Mouse (Mus musculus) liver, adult 2 months (tissue): ENCODE data around the gene Lmntd2. TPM values are rescaled to one million over a fixed set of nuclear protein-coding genes. Genes with fewer than 3 reads are reported as not detected.
A peak's percentile ranks its signal among the peaks of the same experiment; 100 is the strongest.

Experiments used
- DNase-seq: peaks from one replicate; pipeline ENCODE4 v3.0.0-alpha.2; 2011; ENCODE audit warnings: low read depth, low spot score; ENCODE audit errors: extremely low read depth
- H3K27ac ChIP-seq: fragments of 200-500 bp; replicated peaks from 2 replicates; pipeline ENCODE4 v1.5.1; 2012; ENCODE audit warnings: low read depth, mild to moderate bottlenecking, control low read depth, inconsistent platforms, low read length; ENCODE audit not compliant: insufficient read depth
- H3K27me3 ChIP-seq: fragments of 200-500 bp; 2 replicates; pipeline ENCODE4 v1.6.1; 2012; ENCODE audit warnings: mild to moderate bottlenecking, moderate library complexity, low read length, inconsistent platforms; ENCODE audit not compliant: control insufficient read depth, insufficient read depth
- H3K36me3 ChIP-seq: fragments of 200-500 bp; 2 replicates; pipeline ENCODE4 v1.6.1; 2012; ENCODE audit warnings: low read length, inconsistent platforms; ENCODE audit not compliant: control insufficient read depth, insufficient read depth
- H3K4me1 ChIP-seq: fragments of 200-500 bp; 2 replicates; pipeline ENCODE4 v1.6.1; 2011; ENCODE audit warnings: low read length; ENCODE audit not compliant: control insufficient read depth, insufficient read depth
- H3K4me3 ChIP-seq: fragments of 200-500 bp; 2 replicates; pipeline ENCODE4 v1.5.1; 2011; ENCODE audit warnings: low read depth, mild to moderate bottlenecking, control low read depth, low read length, moderate library complexity; ENCODE audit not compliant: insufficient read depth
- H3K79me2 ChIP-seq: fragments of 200-500 bp; 2 replicates; pipeline ENCODE4 v1.6.1; 2012; ENCODE audit warnings: inconsistent platforms, mild to moderate bottlenecking, low read length, moderate library complexity; ENCODE audit not compliant: control insufficient read depth, insufficient read depth
- H3K9ac ChIP-seq: fragments of 200-500 bp; 2 replicates; pipeline ENCODE4 v1.6.1; 2012; ENCODE audit warnings: low read depth, mild to moderate bottlenecking, control low read depth, inconsistent platforms, low read length
- CTCF ChIP-seq: fragments of 200-500 bp; IDR thresholded peaks from 2 replicates; pipeline ENCODE4 v1.5.1; 2011; ENCODE audit warnings: low read depth, low read length, control low read depth
- POLR2A ChIP-seq: fragments of 200-500 bp; IDR thresholded peaks from 2 replicates; pipeline ENCODE4 v1.6.1; 2011; ENCODE audit warnings: low read length, control low read depth; ENCODE audit not compliant: insufficient read depth; ENCODE audit errors: extremely low read depth
- WGBS: fragments of 180-500 bp; shearing (Covaris S2); methylation state at CpG from one replicate; pipeline ENCODE4 v1.1.7; 2018; 5-methylcytosine and 5-hydroxymethylcytosine counted together
- polyA plus RNA-seq: library from polyadenylated mRNA; depleted of rRNA; stranded (reverse); fragments of >200 nt; gene quantifications from 2 replicates; pipeline ENCODE4 v1.2.3, GENCODE M21; 2012; rRNA removed
- total RNA-seq: library from RNA; depleted of rRNA; stranded (reverse); fragments of >200 nt; gene quantifications from 2 replicates; pipeline ENCODE4 v1.2.3, GENCODE M21; 2014; rRNA removed

The Lmntd2 gene
- total and polyA plus RNA-seq, 2 experiments: 0.83 to 2.2 TPM

- Histone ChIP-seq H3K27ac (peak overlapping the region; percentile 61), H3K4me1 (peaks cover 19% of the 10 kb centered on the region; the same call in 1 of the 2 replicates), H3K9ac (peak overlapping the region; percentile 67), H3K79me2 (no peaks in the 10 kb centered on the region; the same call in 1 of the 2 replicates), H3K27me3 (no peaks in the 10 kb centered on the region), H3K36me3 (peaks cover 21% of the 10 kb centered on the region), H3K4me3 (peak overlapping the region; percentile 61)
- no peak for TF ChIP-seq POLR2A
- TF ChIP-seq CTCF: no peak
- WGBS: 11% methylated on average over 7 of the region's 7 CpGs
- peak; percentile 16 for DNase-seq
Measured at GRCm38 (mm10) chr7:141167901-141168517, 45.9 kb downstream of the Lmntd2 start.

GRCm38 (mm10) chr7:141164850-141165249 lies 49.0 kb downstream of the Lmntd2 start:
- 72% methylated on average over 6 of the region's 6 CpGs for WGBS
- TF ChIP-seq CTCF (no peak), POLR2A (no peak)
- no peaks in the 10 kb centered on the region for H3K27me3 ChIP-seq
- no peak overlapping the region for H3K27ac ChIP-seq
- no peak for DNase-seq
- no peaks in the 10 kb centered on the region for H3K79me2 ChIP-seq
- H3K9ac ChIP-seq: no peak overlapping the region
- no peak overlapping the region for H3K4me3 ChIP-seq
- H3K36me3 ChIP-seq: peaks cover 49% of the 10 kb centered on the region
- H3K4me1 ChIP-seq: peaks cover 11% of the 10 kb centered on the region; the same call in 1 of the 2 replicates

GRCm38 (mm10) chr7:141164397-141164796 lies 49.5 kb downstream of the Lmntd2 start:
- no peak for TF ChIP-seq CTCF
- no peak for TF ChIP-seq POLR2A
- Histone ChIP-seq H3K4me3 (no peak overlapping the region), H3K27me3 (no peaks in the 10 kb centered on the region), H3K9ac (no peak overlapping the region), H3K36me3 (peaks cover 52% of the 10 kb centered on the region), H3K27ac (no peak overlapping the region), H3K4me1 (peaks cover 7% of the 10 kb centered on the region; the same call in 1 of the 2 replicates), H3K79me2 (no peaks in the 10 kb centered on the region)
- no peak for DNase-seq
- 96% methylated on average over 7 of the region's 7 CpGs for WGBS

Other genes with a start within 250 kb of the Lmntd2 start
- 11.2 and 11.3 TPM in 2 replicates for gene Ifitm1, start 246.9 kb downstream of the Lmntd2 start, total RNA-seq
- 48.6 and 79.4 TPM in 2 replicates for gene Ifitm1, start 246.9 kb downstream of the Lmntd2 start, polyA plus RNA-seq
- gene Ifitm3, start 203.3 kb downstream of the Lmntd2 start, total RNA-seq: 296 and 392 TPM in 2 replicates
- gene Ifitm3, start 203.3 kb downstream of the Lmntd2 start, polyA plus RNA-seq: 848 and 1,254 TPM in 2 replicates
- gene Ifitm6, start 196.2 kb downstream of the Lmntd2 start, total RNA-seq: 0.81 and 0.83 TPM in 2 replicates
- gene Ifitm6, start 196.2 kb downstream of the Lmntd2 start, polyA plus RNA-seq: 0.72 and 1.7 TPM in 2 replicates
- gene Gm17387, start 184.9 kb downstream of the Lmntd2 start, total RNA-seq: not detected in 2 replicates
- not detected in 2 replicates for gene Gm17387, start 184.9 kb downstream of the Lmntd2 start, polyA plus RNA-seq
- gene B4galnt4, start 153.0 kb downstream of the Lmntd2 start, total RNA-seq: 0.09 TPM in 1 of 2 replicates, not detected in the other
- gene B4galnt4, start 153.0 kb downstream of the Lmntd2 start, polyA plus RNA-seq: 0.04 and 0.10 TPM in 2 replicates
- gene Pkp3, start 135.9 kb downstream of the Lmntd2 start, total RNA-seq: 0.60 and 0.83 TPM in 2 replicates
- gene Pkp3, start 135.9 kb downstream of the Lmntd2 start, polyA plus RNA-seq: 1.9 and 2.0 TPM in 2 replicates
- gene Sigirr, start 113.5 kb downstream of the Lmntd2 start, total RNA-seq: 21.8 and 28.5 TPM in 2 replicates
- 42.4 and 42.5 TPM in 2 replicates for gene Sigirr, start 113.5 kb downstream of the Lmntd2 start, polyA plus RNA-seq
- gene Ano9, start 96.3 kb downstream of the Lmntd2 start, total RNA-seq: not detected in 2 replicates
- 0.09 and 0.13 TPM in 2 replicates for gene Ano9, start 96.3 kb downstream of the Lmntd2 start, polyA plus RNA-seq
- gene Ptdss2, start 91.7 kb downstream of the Lmntd2 start, total RNA-seq: 5.2 and 5.4 TPM in 2 replicates
- 10.7 and 13.5 TPM in 2 replicates for gene Ptdss2, start 91.7 kb downstream of the Lmntd2 start, polyA plus RNA-seq
- gene Rnh1, start 41.2 kb downstream of the Lmntd2 start, total RNA-seq: 106 and 108 TPM in 2 replicates
- gene Rnh1, start 41.2 kb downstream of the Lmntd2 start, polyA plus RNA-seq: 134 and 136 TPM in 2 replicates
- 37.6 and 53.8 TPM in 2 replicates for gene Hras, start 20.1 kb downstream of the Lmntd2 start, total RNA-seq
- 50.4 and 58.9 TPM in 2 replicates for gene Hras, start 20.1 kb downstream of the Lmntd2 start, polyA plus RNA-seq
- 1.8 and 2.1 TPM in 2 replicates for gene Lrrc56, start 19.9 kb downstream of the Lmntd2 start, total RNA-seq
- 4.4 and 4.8 TPM in 2 replicates for gene Lrrc56, start 19.9 kb downstream of the Lmntd2 start, polyA plus RNA-seq
- 21.6 and 22.5 TPM in 2 replicates for gene Rassf7, start 1.8 kb upstream of the Lmntd2 start, total RNA-seq
- 49.1 and 53.3 TPM in 2 replicates for gene Rassf7, start 1.8 kb upstream of the Lmntd2 start, polyA plus RNA-seq
- 8.1 and 12.6 TPM in 2 replicates for gene Phrf1, start 14.7 kb upstream of the Lmntd2 start, total RNA-seq
- 6.7 and 9.2 TPM in 2 replicates for gene Phrf1, start 14.7 kb upstream of the Lmntd2 start, polyA plus RNA-seq
- gene Irf7, start 52.4 kb upstream of the Lmntd2 start, total RNA-seq: 22.8 and 32.2 TPM in 2 replicates
- 42.4 and 102 TPM in 2 replicates for gene Irf7, start 52.4 kb upstream of the Lmntd2 start, polyA plus RNA-seq
- 18.5 and 40.3 TPM in 2 replicates for gene Cdhr5, start 62.7 kb upstream of the Lmntd2 start, total RNA-seq
- 31.2 and 31.7 TPM in 2 replicates for gene Cdhr5, start 62.7 kb upstream of the Lmntd2 start, polyA plus RNA-seq
- gene Sct, start 65.1 kb upstream of the Lmntd2 start, total RNA-seq: not detected in 2 replicates
- not detected in 2 replicates for gene Sct, start 65.1 kb upstream of the Lmntd2 start, polyA plus RNA-seq
- gene Drd4, start 77.9 kb upstream of the Lmntd2 start, total RNA-seq: not detected in 2 replicates
- gene Drd4, start 77.9 kb upstream of the Lmntd2 start, polyA plus RNA-seq: not detected in 2 replicates
- gene Deaf1, start 113.6 kb upstream of the Lmntd2 start, total RNA-seq: 3.1 and 5.8 TPM in 2 replicates
- 6.9 and 7.8 TPM in 2 replicates for gene Deaf1, start 113.6 kb upstream of the Lmntd2 start, polyA plus RNA-seq
- gene Tmem80, start 113.7 kb upstream of the Lmntd2 start, total RNA-seq: 8.9 and 10.3 TPM in 2 replicates
- 14.3 and 20.9 TPM in 2 replicates for gene Tmem80, start 113.7 kb upstream of the Lmntd2 start, polyA plus RNA-seq
- gene Eps8l2, start 124.8 kb upstream of the Lmntd2 start, total RNA-seq: 17.4 and 38.5 TPM in 2 replicates
- 80.9 and 117 TPM in 2 replicates for gene Eps8l2, start 124.8 kb upstream of the Lmntd2 start, polyA plus RNA-seq
- gene Taldo1, start 178.1 kb upstream of the Lmntd2 start, total RNA-seq: 160 and 195 TPM in 2 replicates
- gene Taldo1, start 178.1 kb upstream of the Lmntd2 start, polyA plus RNA-seq: 125 and 166 TPM in 2 replicates
- gene Gatd1, start 200.1 kb upstream of the Lmntd2 start, total RNA-seq: 15.1 and 23.5 TPM in 2 replicates
- gene Gatd1, start 200.1 kb upstream of the Lmntd2 start, polyA plus RNA-seq: 34.9 and 36.2 TPM in 2 replicates
- gene Cend1, start 215.4 kb upstream of the Lmntd2 start, total RNA-seq: 0.13 TPM in 1 of 2 replicates, not detected in the other
- 0.09 and 0.10 TPM in 2 replicates for gene Cend1, start 215.4 kb upstream of the Lmntd2 start, polyA plus RNA-seq
- gene Slc25a22, start 223.8 kb upstream of the Lmntd2 start, total RNA-seq: 26.1 and 40.7 TPM in 2 replicates
- gene Slc25a22, start 223.8 kb upstream of the Lmntd2 start, polyA plus RNA-seq: 315 and 345 TPM in 2 replicates
- 0.37 and 0.94 TPM in 2 replicates for gene Pidd1, start 229.9 kb upstream of the Lmntd2 start, total RNA-seq
- 3.8 and 4.7 TPM in 2 replicates for gene Pidd1, start 229.9 kb upstream of the Lmntd2 start, polyA plus RNA-seq
- gene Rplp2, start 233.3 kb upstream of the Lmntd2 start, total RNA-seq: 255 and 308 TPM in 2 replicates
- gene Rplp2, start 233.3 kb upstream of the Lmntd2 start, polyA plus RNA-seq: 265 and 286 TPM in 2 replicates
- 22.6 and 31.7 TPM in 2 replicates for gene Pnpla2, start 241.1 kb upstream of the Lmntd2 start, total RNA-seq
- 83.7 and 84.8 TPM in 2 replicates for gene Pnpla2, start 241.1 kb upstream of the Lmntd2 start, polyA plus RNA-seq
- gene Cracr2b, start 247.0 kb upstream of the Lmntd2 start, total RNA-seq: 3.7 and 4.3 TPM in 2 replicates
- 4.7 and 8.7 TPM in 2 replicates for gene Cracr2b, start 247.0 kb upstream of the Lmntd2 start, polyA plus RNA-seq